Mouse (Mus musculus) thymus, adult 2 months (tissue): ENCODE measurements at regions not wholly inside any gene's neighbourhood (a gene's known extent, or its start where the extent isn't known, plus 50 kb on each side); places are given as distances from the start of the nearest gene placed in this dataset.

Experiments
- DNase-seq: peaks from one replicate; pipeline ENCODE4 v3.0.0; 2021
- H3K27ac ChIP-seq: fragments of 200-500 bp; 2 replicates; pipeline ENCODE4 v1.5.1; 2012; ENCODE audit warnings: low read length, control low read depth; ENCODE audit not compliant: control insufficient read depth, insufficient read depth
- H3K27me3 ChIP-seq: fragments of 200-500 bp; 2 replicates; pipeline ENCODE4 v1.6.1; 2012; ENCODE audit warnings: mild to moderate bottlenecking, low read length, moderate library complexity, mixed read lengths; ENCODE audit not compliant: control insufficient read depth, insufficient read depth
- H3K36me3 ChIP-seq: fragments of 200-500 bp; 2 replicates; pipeline ENCODE4 v1.6.1; 2012; ENCODE audit warnings: mild to moderate bottlenecking, low read length, moderate library complexity; ENCODE audit not compliant: control insufficient read depth, insufficient read depth
- H3K4me1 ChIP-seq: fragments of 200-500 bp; replicated peaks from 2 replicates; pipeline ENCODE4 v1.6.1; 2012; ENCODE audit warnings: low read length; ENCODE audit not compliant: control insufficient read depth, insufficient read depth
- H3K4me3 ChIP-seq: fragments of 200-500 bp; 2 replicates; pipeline ENCODE4 v1.5.1; 2012; ENCODE audit warnings: mild to moderate bottlenecking, low read length, control low read depth, moderate library complexity; ENCODE audit not compliant: control insufficient read depth, insufficient read depth
- CTCF ChIP-seq: fragments of 200-500 bp; IDR thresholded peaks from 2 replicates; pipeline ENCODE4 v1.5.1; 2012; ENCODE audit warnings: mild to moderate bottlenecking, control low read depth, low read length, moderate library complexity, borderline replicate concordance; ENCODE audit not compliant: control insufficient read depth, poor library complexity, insufficient read depth; ENCODE audit errors: extremely low read depth
- POLR2A ChIP-seq: fragments of 200-500 bp; IDR thresholded peaks from 2 replicates; pipeline ENCODE4 v1.6.1; 2012; ENCODE audit warnings: mild to moderate bottlenecking, low read length, control low read depth, moderate library complexity; ENCODE audit not compliant: control insufficient read depth, poor library complexity, insufficient read depth; ENCODE audit errors: extremely low read depth
- WGBS: fragments of 180-500 bp; shearing (Covaris S2); methylation state at CpG from one replicate; pipeline ENCODE4 v1.1.7; 2018; 5-methylcytosine and 5-hydroxymethylcytosine counted together

DNA sequence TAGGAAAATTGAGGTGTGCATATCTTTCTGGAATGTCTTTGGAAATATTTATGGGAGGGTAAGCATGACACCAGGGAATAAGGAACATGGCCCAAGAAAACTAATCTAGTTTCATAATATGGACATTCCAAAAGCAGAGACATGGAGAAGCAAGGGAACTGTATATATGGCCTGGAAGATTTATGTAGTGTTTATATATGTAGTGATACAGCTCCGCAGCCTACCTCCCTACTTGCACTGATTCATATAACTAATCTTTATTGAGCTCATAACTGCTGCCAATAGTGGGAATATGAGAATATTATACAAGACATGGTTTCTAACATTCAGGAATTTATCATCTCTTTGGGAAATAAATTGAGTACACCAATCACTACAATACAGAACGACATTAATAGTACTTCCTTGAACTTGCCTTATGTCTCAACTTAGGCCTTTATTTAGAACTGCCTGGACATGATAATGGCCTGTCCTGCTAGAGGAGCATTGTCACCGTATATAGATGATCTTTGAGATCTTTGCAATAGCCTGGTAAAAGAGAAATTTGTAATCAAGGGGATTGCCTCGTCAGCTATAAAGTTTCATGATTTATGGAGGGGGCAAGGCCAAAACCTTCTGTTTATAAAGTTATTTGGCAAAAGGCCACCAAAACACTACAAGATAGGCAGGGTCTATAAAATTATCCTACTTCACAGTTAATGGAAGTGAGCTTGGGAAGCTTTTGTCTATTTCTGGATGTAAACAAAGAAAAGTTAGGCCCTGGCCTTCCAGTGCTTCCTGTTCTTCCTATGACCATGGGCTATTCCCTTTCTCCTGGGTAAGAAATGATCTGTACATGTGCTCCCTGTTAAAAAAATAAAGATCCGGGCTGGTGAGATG, 213.4 kb upstream of the Dcbld2 start:
- DNase-seq: no peak
- TF ChIP-seq POLR2A (no peak), CTCF (no peak)
- no peaks in the 10 kb centered on the region for H3K4me1 ChIP-seq
- H3K36me3 ChIP-seq: no peaks in the 10 kb centered on the region
- H3K27me3 ChIP-seq: no peaks in the 10 kb centered on the region
- 89% methylated on average over 5 of the region's 5 CpGs for WGBS
- H3K27ac ChIP-seq: no peak overlapping the region
- H3K4me3 ChIP-seq: no peak overlapping the region

DNA sequence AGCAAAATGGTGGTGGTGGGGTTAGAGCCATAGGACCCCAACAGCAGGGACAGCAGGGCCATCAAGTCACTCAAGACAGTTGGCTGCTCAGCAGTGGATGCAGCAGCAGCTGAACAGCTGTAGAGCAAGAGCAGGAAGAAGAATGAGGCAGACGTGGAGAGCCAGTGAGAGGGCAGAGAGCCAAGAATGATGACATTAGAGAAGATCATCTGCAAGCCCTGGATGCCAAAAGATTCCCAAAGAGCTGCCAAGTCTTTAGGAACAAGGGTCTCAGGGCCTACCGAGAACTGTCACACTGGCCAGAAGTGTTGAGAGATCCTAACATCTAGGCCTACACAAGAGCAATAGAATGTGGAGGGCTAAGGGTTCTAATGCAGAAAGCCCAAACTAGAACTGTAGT, 196.4 kb upstream of the Dcbld2 start:
- Histone ChIP-seq H3K36me3 (no peaks in the 10 kb centered on the region), H3K4me1 (no peaks in the 10 kb centered on the region), H3K27me3 (no peaks in the 10 kb centered on the region), H3K27ac (no peak overlapping the region), H3K4me3 (no peak overlapping the region)
- DNase-seq: no peak
- no peak for TF ChIP-seq POLR2A
- no peak for TF ChIP-seq CTCF
- 79% methylated on average over 2 of the region's 2 CpGs for WGBS

DNA sequence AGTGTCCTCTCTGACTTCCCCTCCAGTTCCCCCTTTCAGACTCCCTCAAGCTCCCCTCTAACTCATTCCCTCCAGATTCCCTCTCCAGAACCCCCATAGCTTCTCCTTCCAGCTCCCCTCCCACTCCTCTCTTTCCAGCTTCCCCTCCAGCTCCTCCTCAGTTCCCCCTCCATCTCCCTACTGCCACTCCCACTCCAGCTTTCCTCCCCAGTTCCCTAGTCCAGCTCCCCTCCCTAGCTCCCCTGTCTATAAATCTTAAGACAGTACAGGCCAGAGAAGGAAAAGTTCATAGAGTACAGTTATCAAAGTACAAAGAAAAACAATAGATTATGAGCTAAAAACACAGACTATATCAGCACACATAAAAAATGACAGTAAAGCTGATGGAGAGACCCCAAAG, 173.6 kb upstream of the Dcbld2 start:
- no peak overlapping the region for H3K4me3 ChIP-seq
- H3K4me1 ChIP-seq: no peaks in the 10 kb centered on the region
- no peak for TF ChIP-seq CTCF
- no peak for TF ChIP-seq POLR2A
- DNase-seq: no peak
- no peaks in the 10 kb centered on the region for H3K36me3 ChIP-seq
- no peak overlapping the region for H3K27ac ChIP-seq
- H3K27me3 ChIP-seq: no peaks in the 10 kb centered on the region

DNA sequence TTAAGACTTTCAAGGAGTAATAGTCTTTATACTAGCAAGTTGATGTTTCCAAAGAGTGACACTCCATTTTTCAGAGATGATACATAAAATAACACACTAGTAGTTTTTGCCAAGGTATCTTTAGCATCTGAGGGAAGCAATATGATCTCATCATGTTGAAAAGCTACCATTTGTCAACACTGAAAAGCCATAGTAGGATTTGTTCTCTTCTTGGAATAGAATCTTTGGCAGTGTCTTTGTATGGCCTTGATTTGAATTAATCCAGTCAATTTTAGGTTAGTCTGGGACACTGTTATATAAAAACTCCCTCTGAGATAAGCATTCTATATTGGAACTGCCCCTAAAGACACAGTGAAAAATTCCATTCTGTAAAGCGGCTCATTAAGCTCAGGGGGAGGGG, 171.4 kb upstream of the Dcbld2 start:
- H3K36me3 ChIP-seq: no peaks in the 10 kb centered on the region
- no peaks in the 10 kb centered on the region for H3K27me3 ChIP-seq
- no peak overlapping the region for H3K27ac ChIP-seq
- no peaks in the 10 kb centered on the region for H3K4me1 ChIP-seq
- H3K4me3 ChIP-seq: no peak overlapping the region
- no peak for TF ChIP-seq POLR2A
- DNase-seq: no peak
- WGBS: 93% methylated on average over 1 of the region's 1 CpGs

DNA sequence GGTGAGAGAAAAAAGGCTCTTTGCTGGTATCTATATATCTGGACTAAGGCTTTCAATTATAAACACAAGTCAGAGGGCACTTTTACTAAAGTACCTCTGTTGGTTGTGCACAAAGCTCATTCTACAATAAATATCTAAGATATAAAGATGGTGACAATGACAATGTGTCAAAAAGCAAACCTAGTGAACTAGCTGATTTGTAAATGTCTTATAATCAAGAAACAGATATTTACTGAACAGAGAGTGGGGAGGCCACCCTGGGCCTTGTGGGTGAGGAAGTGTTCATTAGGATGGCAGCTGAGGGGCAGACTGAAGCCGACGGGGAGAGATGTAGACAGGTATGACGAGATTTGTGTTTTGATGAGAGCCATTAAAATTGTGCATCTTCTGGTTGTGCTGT, 132.0 kb upstream of the Dcbld2 start:
- no peaks in the 10 kb centered on the region for H3K27me3 ChIP-seq
- no peaks in the 10 kb centered on the region for H3K36me3 ChIP-seq
- WGBS: 97% methylated on average over 3 of the region's 3 CpGs
- no peak overlapping the region for H3K27ac ChIP-seq
- no peak for DNase-seq
- H3K4me3 ChIP-seq: no peak overlapping the region
- TF ChIP-seq POLR2A: no peak
- no peak for TF ChIP-seq CTCF
- no peaks in the 10 kb centered on the region for H3K4me1 ChIP-seq

DNA sequence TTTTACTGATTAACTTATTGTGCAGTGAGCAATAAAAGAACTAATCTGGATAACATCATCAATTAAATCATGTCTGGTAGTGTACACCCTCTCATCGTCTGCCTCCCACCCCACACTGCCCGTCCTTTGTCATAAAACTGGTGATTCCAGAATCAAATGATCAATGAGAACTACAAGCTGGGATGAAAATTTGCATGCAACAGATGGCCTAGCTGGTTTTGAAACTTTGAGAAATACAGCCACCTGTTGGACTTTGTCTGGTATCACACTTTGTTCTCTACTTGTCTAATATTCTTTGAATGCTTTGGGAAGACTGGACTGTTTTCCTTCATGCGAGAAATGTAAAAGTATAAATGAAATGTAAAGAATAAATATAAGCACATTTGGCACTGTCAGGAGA, 126.8 kb upstream of the Dcbld2 start:
- TF ChIP-seq POLR2A (no peak), CTCF (no peak)
- no peak for DNase-seq
- 66% methylated on average over 3 of the region's 3 CpGs for WGBS

DNA sequence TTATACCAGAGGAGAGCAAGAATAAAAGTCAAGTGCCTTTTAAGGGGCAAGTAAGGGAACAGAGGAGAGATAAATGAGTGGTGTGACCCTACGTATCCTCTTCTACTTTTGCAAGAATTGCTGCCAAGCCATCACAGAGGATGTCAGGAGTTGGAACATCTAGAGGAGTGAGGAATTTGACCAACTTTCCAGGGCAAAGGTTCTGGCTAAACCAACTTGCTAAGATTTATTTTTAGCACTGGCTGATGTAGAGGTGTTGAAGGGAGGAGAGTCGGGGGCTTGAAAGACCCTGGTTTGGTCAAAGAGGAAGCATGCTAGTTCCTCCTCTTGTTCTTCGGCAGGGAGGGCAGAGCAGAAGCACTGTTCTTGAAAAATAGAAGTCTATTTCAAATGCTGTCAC, 113.8 kb upstream of the Dcbld2 start:
- DNase-seq: no peak
- no peak overlapping the region for H3K27ac ChIP-seq
- WGBS: 33% methylated on average over 3 of the region's 3 CpGs

More for the DNA sequence above, 126.8 kb upstream of the Dcbld2 start:
- Histone ChIP-seq H3K27me3 (no peaks in the 10 kb centered on the region), H3K4me3 (no peak overlapping the region), H3K4me1 (no peaks in the 10 kb centered on the region), H3K27ac (no peak overlapping the region), H3K36me3 (no peaks in the 10 kb centered on the region)

More for the DNA sequence above, 113.8 kb upstream of the Dcbld2 start:
- no peak for TF ChIP-seq CTCF
- no peak for TF ChIP-seq POLR2A
- Histone ChIP-seq H3K4me3 (no peak overlapping the region), H3K36me3 (no peaks in the 10 kb centered on the region), H3K27me3 (no peaks in the 10 kb centered on the region), H3K4me1 (no peaks in the 10 kb centered on the region)
